Mouse (Mus musculus) ES-E14 (cell line): Measurements from ENCODE around the gene Brca2. TPM values are rescaled to one million over a fixed set of nuclear protein-coding genes. Genes with fewer than 3 reads are reported as not detected.
A peak's percentile ranks its signal among the peaks of the same experiment; 100 is the strongest.
"Not testable (repeated sequence)": the region's sequence is repeated elsewhere in the genome, so short reads cannot be mapped to it uniquely, and the experiment has no call there.

Experiments
- DNase-seq: peaks from one replicate; pipeline ENCODE4 v3.0.0-alpha.2; 2013; ENCODE audit warnings: low read depth, low spot score
- H3K27ac ChIP-seq: 2 replicates; pipeline ENCODE4 v1.5.1; 2012; ENCODE audit warnings: low read depth, mild to moderate bottlenecking, low read length, moderate library complexity, mixed read lengths; ENCODE audit not compliant: poor library complexity, insufficient read depth, severe bottlenecking
- H3K36me3 ChIP-seq: 2 replicates; pipeline ENCODE4 v1.6.1; 2012; ENCODE audit warnings: mild to moderate bottlenecking, low read length, moderate library complexity, mixed read lengths; ENCODE audit not compliant: control insufficient read depth, poor library complexity, insufficient read depth, severe bottlenecking
- H3K4me1 ChIP-seq, 2 experiments: fragments of 150-350 bp in 1 of 2; sonication (generic) in 1 of 2; 2 replicates each; pipeline ENCODE4 v1.6.1; 2012; ENCODE audit warnings: low read length in 2 of 2, mild to moderate bottlenecking in 1 of 2, mixed read lengths in 1 of 2; ENCODE audit not compliant: control insufficient read depth in 2 of 2, insufficient read depth in 2 of 2, poor library complexity in 1 of 2
- H3K4me3 ChIP-seq, 2 experiments: fragments of 150-350 bp in 1 of 2; sonication (generic) in 1 of 2; 2 replicates each; pipeline ENCODE4 v1.5.1; 2012; ENCODE audit warnings: low read length in 2 of 2, low read depth in 1 of 2, mild to moderate bottlenecking in 1 of 2, mixed read lengths in 1 of 2; ENCODE audit not compliant: insufficient read depth in 1 of 2, poor library complexity in 1 of 2, severe bottlenecking in 1 of 2
- H3K9ac ChIP-seq: 2 replicates; pipeline ENCODE4 v1.6.1; 2012; ENCODE audit warnings: low read depth, mild to moderate bottlenecking, low read length, mixed read lengths; ENCODE audit not compliant: poor library complexity, insufficient read depth, severe bottlenecking
- H3K9me3 ChIP-seq: fragments of 150-350 bp; sonication (generic); 2 replicates; pipeline ENCODE4 v1.6.1; 2012; ENCODE audit warnings: low read depth, mild to moderate bottlenecking, low read length; ENCODE audit not compliant: control insufficient read depth, insufficient read depth
- CHD2 ChIP-seq: IDR thresholded peaks from 2 replicates; pipeline ENCODE4 v1.6.1; 2014; ENCODE audit warnings: mild to moderate bottlenecking, low read depth, low read length, inconsistent platforms
- HCFC1 ChIP-seq: IDR thresholded peaks from 2 replicates; pipeline ENCODE4 v1.6.1; 2012; ENCODE audit warnings: low read length, inconsistent platforms, borderline replicate concordance; ENCODE audit not compliant: insufficient read depth
- MAFK ChIP-seq: IDR thresholded peaks from 2 replicates; pipeline ENCODE4 v1.6.1; 2014; ENCODE audit warnings: mild to moderate bottlenecking, low read depth, low read length, inconsistent platforms; ENCODE audit not compliant: insufficient read depth
- ZC3H11A ChIP-seq: IDR thresholded peaks from 2 replicates; pipeline ENCODE4 v1.6.1; 2012; ENCODE audit warnings: low read depth, mild to moderate bottlenecking, inconsistent platforms, low read length, borderline replicate concordance
- ZNF384 ChIP-seq: IDR thresholded peaks from 2 replicates; pipeline ENCODE4 v1.6.1; 2012; ENCODE audit warnings: low read depth, low read length, inconsistent platforms
- in situ Hi-C, 2 experiments: fragments of 600-800 bp; cut with MboI; formaldehyde crosslinking; loops; one replicate each; pipeline ENCODE4 v1.15.1; 2025; ENCODE audit warnings: low sequenced_read_pairs in 2 of 2, inconsistent platforms in 1 of 2; ENCODE audit not compliant: unreplicated experiment in 2 of 2
- total RNA-seq: library from RNA; depleted of rRNA; stranded (reverse); fragments of 300-350 nt; gene quantifications from 2 replicates; pipeline ENCODE4 v1.2.3, GENCODE M21; 2012

Brca2 gene
- total RNA-seq, 1 experiment, result 49.7 TPM

- H3K36me3 ChIP-seq, result no peaks in the 10 kb centered on the region
- peak overlapping the region; percentile 69; the same call in 1 of the 2 replicates for H3K9ac ChIP-seq
- TF ChIP-seq HCFC1, result no peak
- TF ChIP-seq CHD2, result no peak
- no peak for TF ChIP-seq ZNF384
- no peak for TF ChIP-seq ZC3H11A
- TF ChIP-seq MAFK, result no peak
- H3K4me1 ChIP-seq, result no peaks in the 10 kb centered on the region; a peak in 1 of 4 replicates
- H3K27ac ChIP-seq, result no peak overlapping the region
- H3K9me3 ChIP-seq, result no peaks in the 10 kb centered on the region
- DNase-seq, result no peak
- H3K4me3 ChIP-seq, result peak overlapping the region; percentile 57 to 60; a peak in 3 of 4 replicates
- in situ Hi-C loops, result no loop called here
Measured at GRCm38 (mm10) chr5:150490821-150491220, 31.6 kb upstream of the Brca2 start.

- DNase-seq, H3K27ac ChIP-seq, in situ Hi-C loops, H3K36me3 ChIP-seq, H3K4me1 ChIP-seq, H3K9me3 ChIP-seq: not testable (repeated sequence)
- H3K4me3 ChIP-seq, result peak overlapping the region; percentile 57 to 60
- peak; percentile 55; the same call in 1 of the 2 replicates for TF ChIP-seq ZNF384
- peak overlapping the region; percentile 69; the same call in 1 of the 2 replicates for H3K9ac ChIP-seq
Measured at GRCm38 (mm10) chr5:150491573-150492173, 30.8 kb upstream of the Brca2 start.

GRCm38 (mm10) chr5:150495792-150496191, 26.6 kb upstream of the Brca2 start:
- DNase-seq, result peak; percentile 65
- in situ Hi-C loops, result no loop called here

GRCm38 (mm10) chr5:150510451-150511225, 11.8 kb upstream of the Brca2 start:
- no peaks in the 10 kb centered on the region for H3K9me3 ChIP-seq
- H3K27ac ChIP-seq, result no peak overlapping the region
- no peak overlapping the region for H3K9ac ChIP-seq
- no peak overlapping the region for H3K4me3 ChIP-seq
- H3K36me3 ChIP-seq, result no peaks in the 10 kb centered on the region
- in situ Hi-C loops, result no loop called here
- TF ChIP-seq MAFK (no peak), CHD2 (no peak), ZNF384 (no peak), ZC3H11A (no peak), HCFC1 (no peak)
- H3K4me1 ChIP-seq, result no peaks in the 10 kb centered on the region
- no peak for DNase-seq

More at GRCm38 (mm10) chr5:150495792-150496191, 26.6 kb upstream of the Brca2 start:
- Histone ChIP-seq H3K27ac (no peak overlapping the region), H3K4me1 (no peaks in the 10 kb centered on the region; a peak in 1 of 4 replicates), H3K9ac (no peak overlapping the region), H3K36me3 (peaks cover 3% of the 10 kb centered on the region; the same call in 1 of the 2 replicates), H3K4me3 (no peak overlapping the region), H3K9me3 (no peaks in the 10 kb centered on the region)
- TF ChIP-seq HCFC1, result no peak
- no peak for TF ChIP-seq ZNF384
- no peak for TF ChIP-seq CHD2
- 0 out of 2 replicates have a peak, but pooled peaks have one; percentile 3 for TF ChIP-seq ZC3H11A

GRCm38 (mm10) chr5:150513264-150513663, 9.2 kb upstream of the Brca2 start:
- Histone ChIP-seq H3K4me1 (peaks cover 3 to 7% of the 10 kb centered on the region in 2 experiments; a peak in 1 of 4 replicates), H3K27ac (no peak overlapping the region), H3K9ac (no peak overlapping the region), H3K36me3 (no peaks in the 10 kb centered on the region), H3K4me3 (no peak overlapping the region), H3K9me3 (no peaks in the 10 kb centered on the region)
- DNase-seq, result no peak
- in situ Hi-C loops, result no loop called here
- TF ChIP-seq HCFC1 (no peak), MAFK (no peak), CHD2 (no peak), ZNF384 (no peak), ZC3H11A (no peak)
